Mouse (Mus musculus) liver, embryonic 11.5 days (tissue): ENCODE measurements around the gene Arl13a. TPM values are rescaled to one million over a fixed set of nuclear protein-coding genes. Genes with fewer than 3 reads are reported as not detected.
"Not testable (repeated sequence)": the region's sequence is repeated elsewhere in the genome, so short reads cannot be mapped to it uniquely, and the experiment has no call there.

Source experiments
- ATAC-seq: fragments of 200-750 bp; cut with Nextera tagmentation; replicated peaks from 2 replicates; pipeline ENCODE4 v1.8.0; 2017; ENCODE audit warnings: moderate number of reproducible peaks, mild to moderate bottlenecking, moderate TSS enrichment, moderate library complexity; ENCODE audit not compliant: low FRiP score
- DNase-seq: peaks from one replicate; pipeline ENCODE4 v3.0.0-alpha.2; 2017; ENCODE audit warnings: low spot score
- H3K27ac ChIP-seq: fragments of 300-500 bp; sonication (generic); 2 replicates; pipeline ENCODE4 v1.5.1; 2014; ENCODE audit warnings: mild to moderate bottlenecking, low read depth, low read length, control low read depth
- H3K27me3 ChIP-seq: fragments of 300-500 bp; sonication (generic); replicated peaks from 2 replicates; pipeline ENCODE4 v1.6.1; 2014; ENCODE audit warnings: low read length, mixed read lengths; ENCODE audit not compliant: control insufficient read depth, insufficient read depth
- H3K36me3 ChIP-seq: fragments of 300-500 bp; sonication (generic); 2 replicates; pipeline ENCODE4 v1.6.1; 2014; ENCODE audit warnings: mild to moderate bottlenecking, low read length, moderate library complexity, mixed read lengths; ENCODE audit not compliant: control insufficient read depth, insufficient read depth
- H3K4me1 ChIP-seq: fragments of 300-500 bp; sonication (generic); replicated peaks from 2 replicates; pipeline ENCODE4 v1.6.1; 2014; ENCODE audit warnings: low read length, mixed read lengths; ENCODE audit not compliant: control insufficient read depth, insufficient read depth
- H3K4me2 ChIP-seq: fragments of 300-500 bp; sonication (generic); 2 replicates; pipeline ENCODE4 v1.6.1; 2014; ENCODE audit warnings: mild to moderate bottlenecking, control low read depth, moderate library complexity
- H3K4me3 ChIP-seq: fragments of 300-500 bp; sonication (generic); 2 replicates; pipeline ENCODE4 v1.5.1; 2014; ENCODE audit warnings: low read depth, low read length, control low read depth
- H3K9ac ChIP-seq: fragments of 300-500 bp; sonication (generic); 2 replicates; pipeline ENCODE4 v1.6.1; 2014; ENCODE audit warnings: low read depth, low read length, control low read depth
- H3K9me3 ChIP-seq: fragments of 300-500 bp; sonication (generic); 2 replicates; pipeline ENCODE4 v1.6.1; 2016; ENCODE audit warnings: low read length, inconsistent platforms, mixed read lengths; ENCODE audit not compliant: control insufficient read depth
- WGBS: fragments of 180-500 bp; shearing (Covaris S2); extraction: QIAGEN DNeasy Blood & Tissue Kit; methylation state at CpG from one replicate; pipeline ENCODE4 v1.1.7; 2014; 5-methylcytosine and 5-hydroxymethylcytosine counted together
- polyA plus RNA-seq: library from polyadenylated mRNA; unstranded; fragments of >200 nt; fragmentation: Nextera tagmentation; extraction: Ambion mirVana; gene quantifications from 2 replicates; pipeline ENCODE4 v1.2.1, GENCODE M21; 2014

The Arl13a gene
- not detected in 2 replicates for polyA plus RNA-seq

DNA sequence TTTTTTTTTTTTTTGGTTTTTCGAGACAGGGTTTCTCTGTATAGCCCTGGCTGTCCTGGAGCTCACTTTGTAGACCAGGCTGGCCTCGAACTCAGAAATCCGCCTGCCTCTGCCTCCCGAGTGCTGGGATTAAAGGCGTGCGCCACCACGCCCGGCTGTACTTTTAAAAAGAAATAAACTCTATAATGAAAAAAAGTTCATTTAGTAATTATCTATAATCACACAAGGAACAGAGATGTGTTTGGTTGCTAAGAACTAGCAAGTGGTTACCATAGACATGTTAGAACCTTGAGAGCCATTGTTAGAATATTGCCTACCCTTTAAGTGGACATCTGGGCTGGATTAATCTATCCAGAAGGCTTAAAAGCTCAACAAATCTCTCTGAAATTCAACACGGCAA, at the start of gene Arl13a:
TSS of gene Arl13a (plus strand) at position 301 of the 400 bp plus-strand sequence.
- H3K4me2 ChIP-seq, H3K9ac ChIP-seq, H3K4me3 ChIP-seq, ATAC-seq, H3K36me3 ChIP-seq, H3K4me1 ChIP-seq, H3K27me3 ChIP-seq, H3K9me3 ChIP-seq, DNase-seq, H3K27ac ChIP-seq: not testable (repeated sequence)
- 90% methylated on average over 8 of the region's 9 CpGs for WGBS

DNA sequence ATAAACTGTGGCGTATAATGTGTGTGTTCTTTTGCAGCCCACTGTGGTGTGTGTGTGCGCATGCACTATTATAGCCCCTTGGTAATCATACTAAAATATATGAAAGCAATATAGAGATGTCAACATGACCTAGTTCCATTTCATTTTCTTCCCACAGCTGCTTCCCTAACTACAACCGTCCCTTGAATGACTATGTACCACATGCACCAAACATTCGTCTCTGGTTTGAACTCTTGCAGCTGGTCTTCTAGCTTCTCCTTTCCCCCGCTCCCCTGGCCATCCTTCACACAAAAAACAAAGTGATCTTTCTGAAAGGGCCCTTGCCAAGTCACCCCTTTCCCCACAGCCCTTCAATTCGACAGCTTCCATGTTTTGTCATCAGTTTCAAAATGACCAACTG, 47.3 kb upstream of the Arl13a start:
- ATAC-seq (no peak), DNase-seq (no peak)
- Histone ChIP-seq H3K27ac (no peak overlapping the region), H3K4me1 (no peaks in the 10 kb centered on the region), H3K4me3 (no peak overlapping the region), H3K27me3 (no peaks in the 10 kb centered on the region; the same call in none of the 2 replicates), H3K36me3 (no peaks in the 10 kb centered on the region), H3K4me2 (no peak overlapping the region), H3K9ac (no peak overlapping the region), H3K9me3 (no peaks in the 10 kb centered on the region)
- WGBS: 76% methylated on average over 6 of the region's 6 CpGs

DNA sequence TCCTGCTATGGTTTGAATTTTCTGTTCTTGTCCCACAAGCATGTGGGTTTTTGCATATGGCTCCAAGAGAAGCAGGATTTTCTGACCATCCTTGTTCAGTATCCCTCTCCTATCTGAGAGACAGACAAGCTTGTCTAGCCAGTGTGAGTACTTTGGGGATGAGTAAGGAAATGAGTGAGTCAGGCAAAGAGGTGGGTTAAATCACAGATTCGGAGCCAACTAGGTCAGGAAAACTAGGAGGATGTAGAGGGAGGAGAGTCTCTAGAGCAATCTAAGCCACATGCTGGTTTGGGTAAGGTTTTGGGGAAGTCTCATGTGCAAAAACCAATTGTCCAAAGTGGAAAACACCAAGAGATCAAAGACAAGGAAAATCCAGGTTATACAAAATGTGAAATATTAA, 45.8 kb upstream of the Arl13a start:
- H3K9me3 ChIP-seq: no peaks in the 10 kb centered on the region
- no peak overlapping the region for H3K4me3 ChIP-seq
- no peak overlapping the region for H3K4me2 ChIP-seq
- DNase-seq: no peak
- H3K9ac ChIP-seq: no peak overlapping the region
- H3K27ac ChIP-seq: no peak overlapping the region
- WGBS: 63% methylated on average over 1 of the region's 1 CpGs
- H3K36me3 ChIP-seq: no peaks in the 10 kb centered on the region
- no peaks in the 10 kb centered on the region; the same call in none of the 2 replicates for H3K27me3 ChIP-seq
- no peak for ATAC-seq
- H3K4me1 ChIP-seq: no peaks in the 10 kb centered on the region

DNA sequence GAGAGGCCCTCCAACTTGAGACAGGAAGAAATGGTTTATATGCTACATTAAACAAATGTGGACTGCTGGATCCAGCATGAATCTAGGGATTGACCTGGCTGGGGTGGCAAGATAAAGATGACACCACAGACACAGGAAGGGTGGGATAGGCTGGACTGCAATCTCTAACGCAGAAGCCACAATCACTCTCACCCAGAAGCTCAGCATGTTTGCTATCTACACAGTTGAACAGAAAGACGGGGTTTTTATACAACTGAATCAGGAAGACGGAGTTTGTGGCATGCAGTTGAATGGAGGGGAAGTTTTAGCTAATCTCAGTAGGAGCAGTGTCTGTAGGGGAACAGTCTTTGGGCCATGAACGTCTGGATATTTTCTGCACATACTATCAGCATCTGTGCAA, 45.3 kb upstream of the Arl13a start:
- Histone ChIP-seq H3K4me3 (no peak overlapping the region), H3K9ac (no peak overlapping the region), H3K4me1 (no peaks in the 10 kb centered on the region), H3K27me3 (no peaks in the 10 kb centered on the region; the same call in none of the 2 replicates), H3K4me2 (no peak overlapping the region), H3K9me3 (no peaks in the 10 kb centered on the region), H3K27ac (no peak overlapping the region), H3K36me3 (no peaks in the 10 kb centered on the region)
- DNase-seq (no peak), ATAC-seq (peak; percentile 54)
- WGBS: 38% methylated on average over 4 of the region's 4 CpGs

DNA sequence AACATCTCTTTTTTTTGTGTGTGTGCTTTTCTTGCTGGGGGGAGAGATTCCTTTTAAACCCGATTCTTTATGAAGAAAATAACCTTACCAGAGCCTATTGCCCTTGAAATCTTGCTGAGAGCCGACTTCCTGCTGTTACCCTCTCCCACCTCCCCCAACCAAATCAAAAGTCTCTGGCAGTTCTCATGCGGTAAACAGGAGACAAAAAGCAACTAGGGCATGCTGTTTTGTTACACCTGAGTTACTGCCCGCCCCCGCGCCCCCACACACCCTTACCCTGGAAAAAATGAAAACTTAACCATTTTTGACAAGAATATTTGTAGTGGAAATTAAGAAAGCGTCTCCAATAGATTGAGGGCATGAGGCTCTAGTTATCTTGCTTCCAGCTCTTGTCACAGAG, 29.1 kb upstream of the Arl13a start:
- 46% methylated on average over 7 of the region's 7 CpGs for WGBS

DNA sequence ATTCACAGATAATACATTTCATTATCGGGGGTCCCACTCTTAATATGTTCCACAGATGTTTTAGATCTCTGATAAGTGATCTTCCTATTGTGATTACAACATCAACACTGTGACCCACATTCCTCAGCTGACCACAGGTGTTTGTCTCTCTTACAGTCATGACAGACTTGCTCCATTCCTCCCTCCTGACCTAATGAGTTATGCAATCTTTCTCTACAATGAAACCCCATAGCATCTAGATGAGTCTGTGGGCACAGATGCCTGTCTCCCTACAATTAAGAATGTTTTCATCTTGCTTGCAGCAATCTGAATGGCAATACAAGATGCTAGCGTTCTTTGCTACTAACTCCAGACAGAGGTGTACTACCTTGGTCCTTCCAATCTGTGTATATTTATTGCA, 26.9 kb upstream of the Arl13a start:
- Histone ChIP-seq H3K36me3 (no peaks in the 10 kb centered on the region), H3K4me1 (no peaks in the 10 kb centered on the region), H3K4me3 (no peak overlapping the region), H3K9me3 (no peaks in the 10 kb centered on the region), H3K27me3 (peaks cover 14% of the 10 kb centered on the region), H3K27ac (no peak overlapping the region), H3K4me2 (no peak overlapping the region), H3K9ac (no peak overlapping the region)
- no peak for ATAC-seq
- WGBS: 83% methylated on average over 2 of the region's 2 CpGs
- DNase-seq: no peak

More for the DNA sequence above, 29.1 kb upstream of the Arl13a start:
- Histone ChIP-seq H3K4me2 (no peak overlapping the region), H3K4me3 (no peak overlapping the region), H3K27me3 (peaks cover 14% of the 10 kb centered on the region), H3K27ac (no peak overlapping the region), H3K9me3 (no peaks in the 10 kb centered on the region), H3K9ac (no peak overlapping the region), H3K36me3 (no peaks in the 10 kb centered on the region), H3K4me1 (no peaks in the 10 kb centered on the region)
- no peak for DNase-seq
- no peak for ATAC-seq

DNA sequence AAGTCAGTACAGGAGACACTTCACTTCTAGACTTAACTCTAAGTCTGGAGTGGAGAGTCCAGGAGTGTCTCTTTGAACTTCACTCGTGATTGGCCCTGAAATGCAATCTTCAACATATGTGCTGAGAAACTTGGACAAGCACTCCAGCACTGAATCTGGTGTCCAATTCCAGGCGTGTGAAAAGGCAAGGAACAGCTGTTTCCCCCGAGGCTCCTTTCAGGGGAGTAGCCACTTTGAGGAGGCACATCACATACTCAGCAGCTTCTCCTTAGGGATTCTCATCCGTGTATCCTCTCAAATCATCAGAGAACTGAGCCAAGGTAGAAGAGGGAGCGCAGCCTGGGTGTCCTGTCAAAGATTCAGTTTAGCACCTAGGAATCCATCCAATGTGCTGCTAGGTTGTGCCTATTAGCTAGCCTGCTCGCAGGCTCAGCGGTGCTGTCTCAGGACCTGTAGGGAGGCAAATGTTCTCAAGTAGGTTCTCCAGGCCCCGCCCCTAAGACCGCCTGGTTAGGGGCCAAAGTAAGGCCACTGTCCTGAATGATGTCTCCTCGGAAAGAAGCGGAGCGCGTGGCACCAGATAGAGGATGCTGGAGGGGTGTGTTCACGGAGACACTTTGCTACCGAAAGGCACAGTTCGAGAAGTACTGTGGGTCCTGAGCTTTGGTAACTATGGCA, 25.1 kb upstream of the Arl13a start, which contains the start of gene Xkrx:
TSS of gene Xkrx (minus strand) at position 34 of the 678 bp plus-strand sequence.
- WGBS: 39% methylated on average over 16 of the region's 16 CpGs
- H3K9ac ChIP-seq: no peak within 1 kb of the TSS
- H3K36me3 ChIP-seq: no peaks in the 10 kb centered on the region
- H3K27me3 ChIP-seq: peaks cover 14% of the 10 kb centered on the region
- no peak within 1 kb of the TSS for H3K4me3 ChIP-seq
- no peaks in the 10 kb centered on the region for H3K4me1 ChIP-seq
- no peaks in the 10 kb centered on the region for H3K9me3 ChIP-seq
- H3K4me2 ChIP-seq: peak within 1 kb of the TSS; percentile 27; the same call in 1 of the 2 replicates
- H3K27ac ChIP-seq: no peak within 1 kb of the TSS
- no peak for ATAC-seq
- DNase-seq: no peak

DNA sequence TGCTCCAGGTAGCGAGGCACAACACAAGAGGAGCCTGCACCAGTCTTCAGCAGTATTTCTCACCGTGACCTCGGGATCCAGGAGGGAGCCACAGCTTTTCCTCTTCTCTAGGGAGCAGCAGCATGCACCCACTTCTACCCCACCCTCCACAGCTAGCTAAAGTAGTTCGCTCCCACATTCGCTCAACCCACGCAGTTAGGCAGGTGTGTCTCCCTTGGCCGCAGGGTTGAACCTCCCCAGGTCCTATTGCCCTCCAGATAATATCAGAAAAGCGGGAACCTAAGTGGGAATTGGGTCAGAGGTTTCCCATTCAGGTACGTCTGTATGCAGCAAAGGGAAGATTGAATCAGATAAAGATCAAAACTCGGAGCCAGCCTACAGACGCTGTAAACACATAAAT, 24.5 kb upstream of the Arl13a start:
- no peaks in the 10 kb centered on the region for H3K36me3 ChIP-seq
- no peak overlapping the region for H3K4me3 ChIP-seq
- no peak overlapping the region for H3K27ac ChIP-seq
- no peaks in the 10 kb centered on the region for H3K4me1 ChIP-seq
- no peak overlapping the region for H3K9ac ChIP-seq
- peak overlapping the region; percentile 27; the same call in 1 of the 2 replicates for H3K4me2 ChIP-seq
- H3K27me3 ChIP-seq: peaks cover 14% of the 10 kb centered on the region
- 24% methylated on average over 11 of the region's 11 CpGs for WGBS
- no peaks in the 10 kb centered on the region for H3K9me3 ChIP-seq
- ATAC-seq (no peak), DNase-seq (no peak)

DNA sequence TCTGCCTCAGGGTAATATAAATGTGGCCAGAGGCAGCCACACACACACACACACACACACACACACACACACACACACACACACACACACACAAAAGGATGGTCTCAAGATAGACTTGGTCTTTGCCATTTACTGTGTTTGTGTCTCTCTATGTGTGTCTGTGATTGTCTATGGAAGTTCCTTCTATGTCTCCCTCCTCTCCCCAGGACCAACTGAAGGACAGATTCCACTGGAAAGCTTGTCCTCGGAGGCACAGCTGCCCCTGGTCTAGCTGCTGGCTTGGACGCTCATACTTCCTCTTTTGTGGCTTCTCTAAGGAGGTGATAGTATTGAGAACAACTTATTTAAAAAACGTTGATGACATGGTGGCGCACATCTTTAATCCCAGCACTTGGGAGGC, 23.8 kb upstream of the Arl13a start:
- H3K9me3 ChIP-seq: no peaks in the 10 kb centered on the region
- ATAC-seq (no peak), DNase-seq (no peak)
- H3K4me3 ChIP-seq: no peak overlapping the region
- H3K27ac ChIP-seq: no peak overlapping the region
- no peak overlapping the region for H3K9ac ChIP-seq
- no peaks in the 10 kb centered on the region for H3K4me1 ChIP-seq
- H3K27me3 ChIP-seq: peaks cover 14% of the 10 kb centered on the region
- 37% methylated on average over 4 of the region's 4 CpGs for WGBS
- no peaks in the 10 kb centered on the region for H3K36me3 ChIP-seq
- H3K4me2 ChIP-seq: no peak overlapping the region
